Mouse (Mus musculus) midbrain, embryonic 12.5 days (tissue): ENCODE results near the gene Tead1. TPM values are rescaled to one million over a fixed set of nuclear protein-coding genes. Genes with fewer than 3 reads are reported as not detected.

Experiments
- ATAC-seq: fragments of 200-750 bp; cut with Nextera tagmentation; 2 replicates; pipeline ENCODE4 v1.8.0; 2017; ENCODE audit warnings: low read depth, moderate TSS enrichment, moderate library complexity; ENCODE audit not compliant: low FRiP score
- H3K27ac ChIP-seq: fragments of 300-500 bp; sonication (generic); replicated peaks from 2 replicates; pipeline ENCODE4 v1.5.1; 2016; ENCODE audit warnings: mild to moderate bottlenecking
- H3K27me3 ChIP-seq: fragments of 300-500 bp; sonication (generic); 2 replicates; pipeline ENCODE4 v1.6.1; 2016; ENCODE audit warnings: mild to moderate bottlenecking
- H3K36me3 ChIP-seq: fragments of 300-500 bp; sonication (generic); 2 replicates; pipeline ENCODE4 v1.6.1; 2016
- H3K4me1 ChIP-seq: fragments of 300-500 bp; sonication (generic); 2 replicates; pipeline ENCODE4 v1.6.1; 2016
- H3K4me2 ChIP-seq: fragments of 300-500 bp; sonication (generic); replicated peaks from 2 replicates; pipeline ENCODE4 v1.6.1; 2016; ENCODE audit warnings: mild to moderate bottlenecking, moderate library complexity
- H3K4me3 ChIP-seq: fragments of 300-500 bp; sonication (generic); 2 replicates; pipeline ENCODE4 v1.5.1; 2016; ENCODE audit warnings: mild to moderate bottlenecking
- H3K9ac ChIP-seq: fragments of 300-500 bp; sonication (generic); replicated peaks from 2 replicates; pipeline ENCODE4 v1.6.1; 2016; ENCODE audit warnings: mild to moderate bottlenecking, moderate library complexity
- H3K9me3 ChIP-seq: fragments of 300-500 bp; sonication (generic); 2 replicates; pipeline ENCODE4 v1.6.1; 2016; ENCODE audit warnings: mild to moderate bottlenecking
- WGBS: fragments of 180-500 bp; shearing (Covaris S2); methylation state at CpG from one replicate; pipeline ENCODE4 v1.1.7; 2016; 5-methylcytosine and 5-hydroxymethylcytosine counted together
- polyA plus RNA-seq: library from polyadenylated mRNA; unstranded; fragments of >200 nt; fragmentation: Nextera tagmentation; extraction: Ambion mirVana; gene quantifications from 2 replicates; pipeline ENCODE4 v1.2.1, GENCODE M21; 2016

The Tead1 gene
- polyA plus RNA-seq, 1 experiment from 2014 or later: 20.5 TPM

GRCm38 (mm10) chr7:112762870-112763269 is 83.8 kb downstream of the Tead1 start:
- Histone ChIP-seq H3K9me3 (no peaks in the 10 kb centered on the region), H3K4me3 (no peak overlapping the region), H3K27me3 (no peaks in the 10 kb centered on the region), H3K36me3 (no peaks in the 10 kb centered on the region), H3K4me1 (peaks cover 55% of the 10 kb centered on the region), H3K4me2 (no peak overlapping the region), H3K27ac (no peak overlapping the region), H3K9ac (no peak overlapping the region)
- no peak for ATAC-seq
- 80% methylated on average over 2 of the region's 2 CpGs for WGBS

DNA sequence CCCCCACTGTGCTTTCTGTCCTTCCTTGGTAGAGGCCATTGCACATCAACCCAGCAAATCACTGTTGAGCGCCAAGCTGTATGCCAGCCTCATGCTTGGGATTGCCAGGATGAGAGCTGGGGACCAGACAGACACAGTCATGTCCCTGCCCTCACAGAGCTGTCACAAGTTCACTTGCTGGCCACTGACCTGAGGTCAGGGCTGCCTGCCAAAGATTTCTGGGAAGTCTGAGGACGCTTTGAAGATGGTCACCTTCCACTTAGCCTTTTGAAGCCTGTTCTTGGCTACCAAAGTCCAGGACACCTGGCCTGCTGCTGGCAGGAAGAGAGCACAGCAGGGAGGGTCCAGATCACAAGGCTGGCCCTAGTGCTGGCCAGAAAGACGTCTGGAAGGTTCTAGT is 84.4 kb downstream of the Tead1 start:
- Histone ChIP-seq H3K4me2 (no peak overlapping the region), H3K9ac (no peak overlapping the region), H3K27ac (no peak overlapping the region), H3K4me1 (peaks cover 52% of the 10 kb centered on the region), H3K27me3 (no peaks in the 10 kb centered on the region), H3K9me3 (no peaks in the 10 kb centered on the region), H3K4me3 (no peak overlapping the region), H3K36me3 (no peaks in the 10 kb centered on the region)
- ATAC-seq: no peak
- 76% methylated on average over 3 of the region's 3 CpGs for WGBS

DNA sequence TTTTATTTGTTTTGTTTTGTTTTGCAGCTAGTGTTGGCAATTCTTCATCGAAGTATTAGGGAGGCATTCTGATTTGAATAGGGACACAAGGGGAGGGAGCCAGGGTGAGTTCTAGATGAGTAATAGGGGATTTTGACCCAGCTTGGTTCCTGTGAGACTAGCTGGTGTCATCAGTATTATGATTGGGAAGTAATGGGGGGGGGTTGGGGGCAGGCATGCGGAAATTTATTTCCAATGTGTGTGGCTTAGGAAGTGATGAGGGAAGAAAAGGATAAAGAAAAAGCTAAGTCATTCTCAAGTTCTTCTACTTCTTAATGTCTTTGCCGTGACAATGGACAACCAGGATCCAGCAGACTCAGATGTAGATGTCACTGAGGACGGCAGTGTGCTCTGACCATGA is 85.8 kb downstream of the Tead1 start:
- H3K4me1 ChIP-seq: peaks cover 45% of the 10 kb centered on the region
- no peaks in the 10 kb centered on the region for H3K27me3 ChIP-seq
- H3K4me2 ChIP-seq: no peak overlapping the region
- no peak overlapping the region for H3K9ac ChIP-seq
- no peak overlapping the region for H3K27ac ChIP-seq
- H3K4me3 ChIP-seq: no peak overlapping the region
- no peaks in the 10 kb centered on the region for H3K9me3 ChIP-seq
- no peaks in the 10 kb centered on the region for H3K36me3 ChIP-seq
- WGBS: 88% methylated on average over 4 of the region's 4 CpGs
- no peak for ATAC-seq

DNA sequence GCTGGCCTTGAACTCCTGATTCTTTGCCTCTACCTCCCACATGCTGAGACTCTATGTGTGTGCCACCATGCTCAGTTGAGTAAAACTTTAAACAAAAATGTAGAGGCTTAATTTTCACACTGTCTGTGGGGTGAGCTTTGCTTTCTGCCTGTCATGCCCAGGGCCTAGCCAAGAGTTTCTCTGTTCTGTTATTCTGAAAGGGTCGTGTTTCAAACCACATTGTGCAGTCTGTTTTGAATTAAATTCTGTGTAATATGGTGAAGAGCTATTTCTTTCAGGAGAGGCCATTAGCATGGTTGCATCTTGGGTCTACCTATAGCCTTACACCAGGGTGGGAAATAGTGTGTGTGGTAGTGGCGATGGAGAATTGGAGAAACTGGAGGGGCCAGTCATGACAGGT is 90.7 kb downstream of the Tead1 start:
- Histone ChIP-seq H3K4me3 (no peak overlapping the region), H3K4me1 (peaks cover 11% of the 10 kb centered on the region; the same call in 1 of the 2 replicates), H3K4me2 (no peak overlapping the region), H3K9ac (no peak overlapping the region), H3K27ac (no peak overlapping the region), H3K27me3 (no peaks in the 10 kb centered on the region), H3K9me3 (no peaks in the 10 kb centered on the region), H3K36me3 (no peaks in the 10 kb centered on the region)
- no peak for ATAC-seq
- WGBS: 81% methylated on average over 2 of the region's 2 CpGs

DNA sequence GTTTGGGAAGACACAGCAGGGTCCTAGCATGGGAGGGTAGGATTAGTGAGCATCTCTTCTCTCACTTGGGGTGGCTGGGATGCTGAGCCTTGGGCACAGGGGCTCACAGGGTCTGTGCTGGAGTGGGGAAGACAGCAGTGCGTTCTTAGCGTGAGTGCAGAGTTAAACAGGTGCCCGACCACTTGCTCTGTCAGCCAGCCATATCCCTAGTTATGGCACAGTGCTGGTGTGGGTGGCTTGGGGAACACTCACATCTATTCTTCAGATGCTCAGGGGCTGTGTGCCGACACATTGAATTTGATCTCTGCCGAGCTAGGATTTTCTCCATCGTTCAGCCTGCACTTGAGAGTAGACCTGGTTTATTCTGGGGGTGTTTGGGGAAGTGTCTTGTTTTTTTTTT is 92.3 kb downstream of the Tead1 start:
- no peak overlapping the region for H3K4me3 ChIP-seq
- H3K4me2 ChIP-seq: no peak overlapping the region
- H3K9ac ChIP-seq: no peak overlapping the region
- H3K27me3 ChIP-seq: no peaks in the 10 kb centered on the region
- WGBS: 87% methylated on average over 6 of the region's 6 CpGs
- H3K27ac ChIP-seq: no peak overlapping the region
- H3K36me3 ChIP-seq: no peaks in the 10 kb centered on the region
- peaks cover 20% of the 10 kb centered on the region for H3K4me1 ChIP-seq
- H3K9me3 ChIP-seq: no peaks in the 10 kb centered on the region
- ATAC-seq: no peak

- H3K27me3 ChIP-seq: no peaks in the 10 kb centered on the region
- no peaks in the 10 kb centered on the region for H3K36me3 ChIP-seq
- no peak for ATAC-seq
- 79% methylated on average over 6 of the region's 6 CpGs for WGBS
- no peak overlapping the region for H3K27ac ChIP-seq
- no peak overlapping the region for H3K9ac ChIP-seq
- no peak overlapping the region for H3K4me2 ChIP-seq
- no peaks in the 10 kb centered on the region for H3K9me3 ChIP-seq
- peaks cover 26% of the 10 kb centered on the region for H3K4me1 ChIP-seq
- no peak overlapping the region for H3K4me3 ChIP-seq
Measured at GRCm38 (mm10) chr7:112772777-112773176, 93.7 kb downstream of the Tead1 start.

DNA sequence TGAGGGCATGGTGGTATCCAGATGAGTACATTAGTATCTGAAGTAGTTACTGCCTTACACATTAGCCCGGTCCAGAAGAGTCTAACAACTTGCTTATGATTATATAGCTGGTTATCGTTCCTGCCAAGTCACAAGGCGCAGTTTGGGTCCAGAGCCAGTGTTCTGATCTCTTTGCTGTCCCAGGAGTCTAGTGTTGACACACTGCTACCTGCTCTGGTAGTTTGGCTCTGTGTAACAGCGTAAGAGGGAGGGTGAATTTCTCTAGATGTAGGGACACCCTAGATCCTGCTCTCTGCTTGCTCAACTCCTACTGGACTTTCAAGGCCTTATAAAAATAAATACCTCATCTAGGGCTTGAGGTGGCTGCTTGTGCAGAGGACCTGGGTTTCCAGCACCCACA is 94.5 kb downstream of the Tead1 start:
- no peak overlapping the region for H3K4me2 ChIP-seq
- H3K9me3 ChIP-seq: no peaks in the 10 kb centered on the region
- H3K36me3 ChIP-seq: no peaks in the 10 kb centered on the region
- H3K27ac ChIP-seq: no peak overlapping the region
- ATAC-seq: no peak
- H3K4me3 ChIP-seq: no peak overlapping the region
- peaks cover 26% of the 10 kb centered on the region for H3K4me1 ChIP-seq
- no peaks in the 10 kb centered on the region for H3K27me3 ChIP-seq
- H3K9ac ChIP-seq: no peak overlapping the region
- 92% methylated on average over 4 of the region's 4 CpGs for WGBS

DNA sequence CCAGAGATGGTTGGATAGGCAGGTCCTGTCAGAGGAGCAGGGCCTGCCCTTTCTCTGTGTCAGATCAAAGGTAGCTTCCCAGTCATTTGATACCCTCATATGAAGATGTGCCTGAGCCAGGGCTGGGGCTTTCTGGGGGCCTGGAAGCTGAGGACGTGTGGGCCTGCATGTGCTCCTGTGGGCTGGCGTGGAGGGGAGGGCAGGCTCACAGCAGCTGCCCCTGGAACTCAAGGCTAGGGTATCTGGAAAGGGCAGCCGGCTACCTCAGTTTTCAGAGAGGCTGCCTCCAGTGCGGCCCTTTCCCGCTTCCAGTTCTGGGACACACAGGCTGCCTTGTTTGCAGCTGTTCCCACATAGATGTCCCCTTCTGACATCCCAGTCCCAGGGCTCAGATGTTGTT is 96.7 kb downstream of the Tead1 start:
- ATAC-seq: no peak
- H3K27me3 ChIP-seq: no peaks in the 10 kb centered on the region
- no peak overlapping the region for H3K4me2 ChIP-seq
- no peak overlapping the region for H3K9ac ChIP-seq
- H3K4me1 ChIP-seq: peaks cover 28% of the 10 kb centered on the region
- no peak overlapping the region for H3K27ac ChIP-seq
- no peaks in the 10 kb centered on the region for H3K9me3 ChIP-seq
- H3K4me3 ChIP-seq: no peak overlapping the region
- 70% methylated on average over 5 of the region's 5 CpGs for whole genome bisulfite sequencing
- no peaks in the 10 kb centered on the region for H3K36me3 ChIP-seq

GRCm38 (mm10) chr7:112776670-112777069 is 97.6 kb downstream of the Tead1 start:
- Histone ChIP-seq H3K4me1 (peaks cover 26% of the 10 kb centered on the region), H3K27ac (no peak overlapping the region)
- no peak for ATAC-seq

GRCm38 (mm10) chr7:112779636-112780035 is 100.5 kb downstream of the Tead1 start:
- 26% methylated on average over 6 of the region's 6 CpGs for WGBS
- H3K9me3 ChIP-seq: no peaks in the 10 kb centered on the region
- no peak overlapping the region for H3K9ac ChIP-seq
- H3K4me1 ChIP-seq: peaks cover 30% of the 10 kb centered on the region
- H3K27me3 ChIP-seq: no peaks in the 10 kb centered on the region
- no peaks in the 10 kb centered on the region for H3K36me3 ChIP-seq
- H3K4me2 ChIP-seq: no peak overlapping the region
- ATAC-seq: peak; percentile 72; the same call in 1 of the 2 replicates
- H3K4me3 ChIP-seq: no peak overlapping the region
- H3K27ac ChIP-seq: peak overlapping the region; percentile 39

More at GRCm38 (mm10) chr7:112776670-112777069, 97.6 kb downstream of the Tead1 start:
- H3K36me3 ChIP-seq: no peaks in the 10 kb centered on the region
- H3K9ac ChIP-seq: no peak overlapping the region
- no peak overlapping the region for H3K4me3 ChIP-seq
- WGBS: 70% methylated on average over 5 of the region's 5 CpGs
- H3K27me3 ChIP-seq: no peaks in the 10 kb centered on the region
- no peaks in the 10 kb centered on the region for H3K9me3 ChIP-seq
- no peak overlapping the region for H3K4me2 ChIP-seq

- Histone ChIP-seq H3K4me3 (no peak overlapping the region), H3K27ac (no peak overlapping the region), H3K4me1 (peaks cover 31% of the 10 kb centered on the region), H3K36me3 (no peaks in the 10 kb centered on the region), H3K9ac (no peak overlapping the region), H3K9me3 (no peaks in the 10 kb centered on the region), H3K27me3 (no peaks in the 10 kb centered on the region), H3K4me2 (no peak overlapping the region)
- 93% methylated on average over 6 of the region's 6 CpGs for WGBS
- no peak for ATAC-seq
Measured at GRCm38 (mm10) chr7:112780910-112781309, 101.8 kb downstream of the Tead1 start.

GRCm38 (mm10) chr7:112781987-112782386 is 102.9 kb downstream of the Tead1 start:
- Histone ChIP-seq H3K9me3 (no peaks in the 10 kb centered on the region), H3K4me2 (no peak overlapping the region), H3K27ac (no peak overlapping the region), H3K9ac (no peak overlapping the region), H3K27me3 (no peaks in the 10 kb centered on the region), H3K4me3 (no peak overlapping the region), H3K4me1 (peaks cover 35% of the 10 kb centered on the region), H3K36me3 (no peaks in the 10 kb centered on the region)
- ATAC-seq: no peak
- 69% methylated on average over 8 of the region's 8 CpGs for WGBS

- Histone ChIP-seq H3K9me3 (no peaks in the 10 kb centered on the region), H3K4me1 (peaks cover 53% of the 10 kb centered on the region), H3K27ac (no peak overlapping the region), H3K9ac (no peak overlapping the region), H3K27me3 (no peaks in the 10 kb centered on the region), H3K36me3 (no peaks in the 10 kb centered on the region), H3K4me3 (no peak overlapping the region), H3K4me2 (no peak overlapping the region)
- WGBS: 91% methylated on average over 3 of the region's 3 CpGs
- no peak for ATAC-seq
Measured at GRCm38 (mm10) chr7:112784278-112784677, 105.2 kb downstream of the Tead1 start.
